Mouse (Mus musculus) gastrocnemius, postnatal 4 days (tissue): Measurements from ENCODE around the gene Gsap. TPM values are rescaled to one million over a fixed set of nuclear protein-coding genes. Genes with fewer than 3 reads are reported as not detected.
A peak's percentile ranks its signal among the peaks of the same experiment; 100 is the strongest.
"Not testable (repeated sequence)": the region's sequence is repeated elsewhere in the genome, so short reads cannot be mapped to it uniquely, and the experiment has no call there.

Source experiments
- DNase-seq, 2 experiments: peaks; one replicate each; pipeline ENCODE4 v3.0.0; 2021 to 2022; ENCODE audit warnings: low spot score in 2 of 2, mixed read lengths in 2 of 2
- total RNA-seq, 2 experiments: library from RNA; stranded (reverse); gene quantifications; 2 replicates each; pipeline ENCODE4 v1.2.3; 2021

The Gsap gene
- total RNA-seq, 2 experiments from 2014 or later = 6.0 to 7.1 TPM

GRCm38 (mm10) chr5:21301011-21301410 is 115.0 kb downstream of the Gsap start:
- DNase-seq = no peak

GRCm38 (mm10) chr5:21307165-21307564 is 121.1 kb downstream of the Gsap start:
- no peak for DNase-seq

GRCm38 (mm10) chr5:21314696-21315095 is 128.6 kb downstream of the Gsap start:
- no peak for DNase-seq

- DNase-seq = no peak
These were observed 134.1 kb downstream of the Gsap start for GRCm38 (mm10) chr5:21320138-21320537.

- peak in 1 of 2 experiments; percentile 31 for DNase-seq
These were observed 140.4 kb downstream of the Gsap start for GRCm38 (mm10) chr5:21326494-21326893.

- DNase-seq = no peak
These were observed 142.5 kb downstream of the Gsap start for GRCm38 (mm10) chr5:21328560-21328959.

GRCm38 (mm10) chr5:21329672-21330665 is 143.9 kb downstream of the Gsap start:
- no peak for DNase-seq

- DNase-seq = no peak
These were observed 145.6 kb downstream of the Gsap start for GRCm38 (mm10) chr5:21331656-21332055.

- no peak for DNase-seq
These were observed 146.1 kb downstream of the Gsap start for GRCm38 (mm10) chr5:21332119-21332518.

- not testable (repeated sequence) for DNase-seq
These were observed 156.2 kb downstream of the Gsap start for GRCm38 (mm10) chr5:21342265-21342664.

- DNase-seq = no peak
These were observed 162.3 kb downstream of the Gsap start for GRCm38 (mm10) chr5:21348366-21348765.

- DNase-seq = no peak
These were observed 165.6 kb downstream of the Gsap start for GRCm38 (mm10) chr5:21351678-21352077.

GRCm38 (mm10) chr5:21358648-21359047 is 172.6 kb downstream of the Gsap start:
- DNase-seq = no peak

- no peak for DNase-seq
These were observed 177.3 kb downstream of the Gsap start for GRCm38 (mm10) chr5:21363343-21363742.

Other genes with a start within 250 kb of the Gsap start
- 10 to 100 TPM; 12.5 to 14.0 TPM for gene Rsbn1l, start 229.9 kb upstream of the Gsap start, total RNA-seq
- 10 to 100 TPM; 41.9 to 46.7 TPM for gene Ptpn12, start 130.3 kb upstream of the Gsap start, total RNA-seq
- 1 to 10 TPM; 5.1 to 6.3 TPM for gene Fgl2, start 186.4 kb downstream of the Gsap start, total RNA-seq
- gene Ccdc146, start 238.4 kb downstream of the Gsap start, total RNA-seq = 1 to 10 TPM in 1 of 2 experiments, under 1 TPM in 1; 0.96 to 1.1 TPM
- gene Fam185a, start 238.7 kb downstream of the Gsap start, total RNA-seq = 1 to 10 TPM; 4.1 to 4.9 TPM